Comparison of ENCODE assay signal across 16 mouse cellular contexts in the genomic region with DNA sequence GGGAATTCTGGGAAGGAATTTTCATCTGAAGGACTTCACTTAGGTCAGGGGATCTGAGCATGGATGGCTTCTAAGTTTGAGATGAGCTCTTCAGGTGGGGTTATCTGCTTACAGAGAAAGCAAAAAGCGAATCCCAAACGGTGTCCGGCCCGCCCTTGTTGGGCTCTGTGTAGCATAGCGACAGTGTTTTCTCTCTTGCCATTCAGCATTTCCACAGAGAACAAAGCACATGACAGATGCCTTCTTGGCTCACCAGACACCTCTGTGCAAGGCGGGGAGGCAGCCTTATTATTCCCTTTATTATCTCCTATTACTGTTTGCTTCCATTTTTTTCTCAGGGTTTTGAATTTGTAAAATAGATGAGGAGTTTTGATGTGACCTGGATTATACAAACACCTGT.
DNase-seq lines count a peak whose midpoint lies in the region; ATAC-seq lines count a peak whose summit lies in the region.
"Had no signal": no experiment of that assay in that cellular context is flagged by ENCODE, and none has a peak within 500 bp of the region (broad histone marks: within the 10 kb centered on the region; RNA-seq: fewer than 3 reads in every experiment).

No protein-coding gene starts in this region.

- H3K27me3 ChIP-seq in forebrain, embryonic 13.5 days: no peaks in the 10 kb centered on the region
- H3K27me3 ChIP-seq in forebrain, embryonic 11.5 days (ENCODE audit: control insufficient read depth, insufficient read depth, low read length): no peaks in the 10 kb centered on the region
- H3K27me3 ChIP-seq in forebrain, embryonic 15.5 days: no peaks in the 10 kb centered on the region
- H3K27me3 ChIP-seq in hindbrain, embryonic 16.5 days (replicated peaks; ENCODE audit: control insufficient read depth, insufficient read depth, low read length): no peaks in the 10 kb centered on the region
- H3K27me3 ChIP-seq in neural tube, embryonic 13.5 days: no peaks in the 10 kb centered on the region
- H3K27me3 ChIP-seq: stomach, embryonic 15.5 days had no signal

- H3K27ac ChIP-seq in forebrain, embryonic 13.5 days: peak overlapping the region; percentile 49
- H3K27ac ChIP-seq in forebrain, embryonic 11.5 days (ENCODE audit: low read depth, low read length): no peak overlapping the region
- H3K27ac ChIP-seq in forebrain, embryonic 15.5 days (replicated peaks): peak overlapping the region; percentile 65
- H3K27ac ChIP-seq in hindbrain, embryonic 16.5 days (ENCODE audit: low read depth, low read length): no peak overlapping the region
- H3K27ac ChIP-seq in neural tube, embryonic 13.5 days (replicated peaks): no peak overlapping the region
- H3K27ac ChIP-seq: stomach, embryonic 15.5 days had no signal

- DNase-seq in forebrain, embryonic 11.5 days (ENCODE audit: low spot score): no peak
- no peak for DNase-seq in ovary, postnatal 10 days (ENCODE audit: low spot score)
- DNase-seq in lung, postnatal 36 days: no peak
- no peak for DNase-seq in cerebellum, postnatal 4 days (ENCODE audit: low spot score in 2 of 2)
- DNase-seq: gastrocnemius, postnatal 14 days; kidney, adult 11 months; kidney, postnatal 25 days; lung, embryonic 14.5 days had no signal

- WGBS in forebrain, embryonic 13.5 days: 28% methylated on average over 6 of the region's 6 CpGs
- WGBS in forebrain, embryonic 11.5 days: 83% methylated on average over 6 of the region's 6 CpGs
- WGBS in forebrain, embryonic 15.5 days: 15% methylated on average over 6 of the region's 6 CpGs
- WGBS in hindbrain, embryonic 16.5 days: 30% methylated on average over 6 of the region's 6 CpGs
- 46% methylated on average over 6 of the region's 6 CpGs for WGBS in neural tube, embryonic 13.5 days

- no peaks in the 10 kb centered on the region for H3K36me3 ChIP-seq in forebrain, embryonic 13.5 days (ENCODE audit: poor library complexity, severe bottlenecking)
- no peaks in the 10 kb centered on the region for H3K36me3 ChIP-seq in forebrain, embryonic 11.5 days (ENCODE audit: control insufficient read depth, insufficient read depth, low read length)
- no peaks in the 10 kb centered on the region for H3K36me3 ChIP-seq in forebrain, embryonic 15.5 days
- H3K36me3 ChIP-seq in hindbrain, embryonic 16.5 days (ENCODE audit: control insufficient read depth, insufficient read depth, low read length): no peaks in the 10 kb centered on the region
- H3K36me3 ChIP-seq in neural tube, embryonic 13.5 days: no peaks in the 10 kb centered on the region
- H3K36me3 ChIP-seq: stomach, embryonic 15.5 days had no signal

- H3K9ac ChIP-seq in forebrain, embryonic 13.5 days: no peak overlapping the region
- H3K9ac ChIP-seq in forebrain, embryonic 11.5 days (ENCODE audit: low read length): no peak overlapping the region
- no peak overlapping the region for H3K9ac ChIP-seq in forebrain, embryonic 15.5 days (replicated peaks)
- no peak overlapping the region for H3K9ac ChIP-seq in hindbrain, embryonic 16.5 days (ENCODE audit: low read depth, low read length)
- no peak overlapping the region for H3K9ac ChIP-seq in neural tube, embryonic 13.5 days
- H3K9ac ChIP-seq: lung, embryonic 14.5 days; stomach, embryonic 15.5 days had no signal

- H3K9me3 ChIP-seq in forebrain, embryonic 13.5 days (replicated peaks): no peaks in the 10 kb centered on the region
- no peaks in the 10 kb centered on the region for H3K9me3 ChIP-seq in forebrain, embryonic 11.5 days (ENCODE audit: control insufficient read depth, low read length)
- no peaks in the 10 kb centered on the region for H3K9me3 ChIP-seq in forebrain, embryonic 15.5 days
- H3K9me3 ChIP-seq in hindbrain, embryonic 16.5 days (ENCODE audit: control insufficient read depth, low read length): no peaks in the 10 kb centered on the region
- no peaks in the 10 kb centered on the region for H3K9me3 ChIP-seq in neural tube, embryonic 13.5 days
- H3K9me3 ChIP-seq: stomach, embryonic 15.5 days had no signal

- ATAC-seq in forebrain, embryonic 13.5 days: peak; percentile 72
- no peak; the same call in 1 of the 2 replicates for ATAC-seq in forebrain, embryonic 11.5 days (replicated peaks; ENCODE audit: low FRiP score)
- peak; percentile 76 for ATAC-seq in forebrain, embryonic 15.5 days (replicated peaks)
- peak; percentile 71; the same call in 1 of the 2 replicates for ATAC-seq in hindbrain, embryonic 16.5 days
- ATAC-seq in neural tube, embryonic 13.5 days (ENCODE audit: low read depth): peak; percentile 83; the same call in 1 of the 2 replicates
- ATAC-seq: activated CD4-positive, CD25-positive, alpha-beta regulatory T cell, adult 4 months had no signal

- no peak overlapping the region for H3K4me3 ChIP-seq in forebrain, embryonic 13.5 days
- no peak overlapping the region for H3K4me3 ChIP-seq in forebrain, embryonic 11.5 days (ENCODE audit: low read depth, low read length)
- no peak overlapping the region for H3K4me3 ChIP-seq in forebrain, embryonic 15.5 days
- H3K4me3 ChIP-seq in hindbrain, embryonic 16.5 days (ENCODE audit: low read length): no peak overlapping the region
- no peak overlapping the region for H3K4me3 ChIP-seq in neural tube, embryonic 13.5 days
- H3K4me3 ChIP-seq: stomach, embryonic 15.5 days had no signal

- H3K4me1 ChIP-seq in forebrain, embryonic 13.5 days: peaks cover 20% of the 10 kb centered on the region
- H3K4me1 ChIP-seq in forebrain, embryonic 11.5 days (replicated peaks; ENCODE audit: control insufficient read depth, insufficient read depth, low read length): peaks cover 4% of the 10 kb centered on the region; the same call in 1 of the 2 replicates
- peaks cover 18% of the 10 kb centered on the region for H3K4me1 ChIP-seq in forebrain, embryonic 15.5 days
- peaks cover 6% of the 10 kb centered on the region for H3K4me1 ChIP-seq in hindbrain, embryonic 16.5 days (ENCODE audit: control insufficient read depth, insufficient read depth, low read depth, low read length)
- H3K4me1 ChIP-seq in neural tube, embryonic 13.5 days (replicated peaks): peaks cover 12% of the 10 kb centered on the region; the same call in 1 of the 2 replicates
- H3K4me1 ChIP-seq: stomach, embryonic 15.5 days had no signal

- H3K4me2 ChIP-seq in forebrain, embryonic 13.5 days: no peak overlapping the region
- H3K4me2 ChIP-seq in forebrain, embryonic 11.5 days (ENCODE audit: low read depth, low read length, severe bottlenecking): no peak overlapping the region
- no peak overlapping the region for H3K4me2 ChIP-seq in forebrain, embryonic 15.5 days (replicated peaks)
- no peak overlapping the region for H3K4me2 ChIP-seq in hindbrain, embryonic 16.5 days (ENCODE audit: low read length)
- H3K4me2 ChIP-seq in neural tube, embryonic 13.5 days: no peak overlapping the region
- H3K4me2 ChIP-seq: heart, embryonic 11.5 days; liver, embryonic 11.5 days; lung, embryonic 14.5 days; stomach, embryonic 15.5 days had no signal

Comparison
In these comparisons a context has a peak if more than half of its experiments do, and no peak if none do; other contexts are left out.
1. H3K27ac ChIP-seq: peak in forebrain, embryonic 13.5 days (single experiment) and forebrain, embryonic 15.5 days (single experiment); none in forebrain, embryonic 11.5 days (single experiment), hindbrain, embryonic 16.5 days (single experiment) and neural tube, embryonic 13.5 days (single experiment).